ENCODE assay signal across 16 mouse cellular contexts in the genomic region with DNA sequence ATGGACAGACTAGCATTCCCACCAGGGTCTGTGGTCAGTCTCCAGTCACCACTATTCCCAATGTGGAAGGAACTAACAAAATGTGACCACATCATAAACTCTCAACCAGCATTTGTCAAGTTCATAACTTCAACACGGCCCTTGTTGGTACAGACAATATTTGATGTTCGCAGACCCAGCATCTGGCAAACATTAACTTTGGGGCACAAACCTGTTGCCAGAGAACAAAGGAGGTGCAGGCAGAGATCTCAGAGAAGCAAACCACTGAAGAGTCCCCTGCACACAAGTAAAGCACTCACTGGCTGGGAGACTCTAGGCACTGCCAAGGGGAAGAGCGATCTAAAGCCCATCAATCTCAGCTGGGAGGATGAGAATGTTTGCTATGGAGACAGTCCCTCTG.
DNase-seq lines count a peak whose midpoint lies in the region; ATAC-seq and TF ChIP-seq lines count a peak whose summit lies in the region.
"Had no signal": no experiment of that assay in that cellular context is flagged by ENCODE, and none has a peak within 500 bp of the region (broad histone marks: within the 10 kb centered on the region; RNA-seq: fewer than 3 reads in every experiment).

No protein-coding gene starts in this region.

- H3K9ac ChIP-seq in lung, embryonic 16.5 days (ENCODE audit: low read length), result no peak overlapping the region
- no peak overlapping the region for H3K9ac ChIP-seq in liver, embryonic 16.5 days (ENCODE audit: low read depth, low read length)
- H3K9ac ChIP-seq: forebrain, embryonic 15.5 days; hindbrain, embryonic 15.5 days; liver, embryonic 13.5 days; neural tube, embryonic 12.5 days had no signal

- no peaks in the 10 kb centered on the region for H3K4me1 ChIP-seq in kidney, adult 2 months (ENCODE audit: control insufficient read depth, insufficient read depth, low read length)
- peaks cover 13% of the 10 kb centered on the region for H3K4me1 ChIP-seq in lung, embryonic 16.5 days (replicated peaks; ENCODE audit: control insufficient read depth, insufficient read depth, low read length)
- no peaks in the 10 kb centered on the region for H3K4me1 ChIP-seq in liver, embryonic 16.5 days (ENCODE audit: control insufficient read depth, low read depth, low read length)
- H3K4me1 ChIP-seq in cerebellum, adult 2 months (ENCODE audit: control insufficient read depth, insufficient read depth, low read length), result peaks cover 2% of the 10 kb centered on the region
- H3K4me1 ChIP-seq: hindbrain, embryonic 15.5 days had no signal

- H3K4me3 ChIP-seq in kidney, adult 2 months (ENCODE audit: insufficient read depth, low read depth, low read length), result no peak overlapping the region
- no peak overlapping the region for H3K4me3 ChIP-seq in lung, embryonic 16.5 days (ENCODE audit: low read length)
- H3K4me3 ChIP-seq in liver, embryonic 16.5 days (ENCODE audit: low read depth, low read length), result no peak overlapping the region
- H3K4me3 ChIP-seq in cerebellum, adult 2 months (replicated peaks; ENCODE audit: insufficient read depth, low read depth, low read length), result no peak overlapping the region
- H3K4me3 ChIP-seq: forebrain, embryonic 15.5 days; heart, adult 2 months; hindbrain, embryonic 15.5 days; liver, embryonic 13.5 days; neural tube, embryonic 12.5 days had no signal

- no peak for TF ChIP-seq POLR2A in kidney, adult 2 months (IDR thresholded peaks at IDR 0.05; ENCODE audit: low read depth, low read length)
- TF ChIP-seq POLR2A in cerebellum, adult 2 months (IDR thresholded peaks at IDR 0.05; ENCODE audit: borderline replicate concordance, insufficient read depth, low read length), result no peak

- peak; percentile 23; the same call in 1 of the 2 replicates for ATAC-seq in lung, embryonic 16.5 days (ENCODE audit: low read depth)
- peak; percentile 64 for ATAC-seq in liver, embryonic 16.5 days (ENCODE audit: low read depth)
- ATAC-seq: forebrain, embryonic 15.5 days had no signal

- no peaks in the 10 kb centered on the region for H3K36me3 ChIP-seq in kidney, adult 2 months (ENCODE audit: control insufficient read depth, insufficient read depth, low read length)
- H3K36me3 ChIP-seq in lung, embryonic 16.5 days (ENCODE audit: control insufficient read depth, insufficient read depth, low read length), result no peaks in the 10 kb centered on the region
- H3K36me3 ChIP-seq in liver, embryonic 16.5 days (ENCODE audit: control insufficient read depth, insufficient read depth), result no peaks in the 10 kb centered on the region
- H3K36me3 ChIP-seq: forebrain, embryonic 15.5 days; hindbrain, embryonic 15.5 days; liver, embryonic 13.5 days; neural tube, embryonic 12.5 days had no signal

- H3K9me3 ChIP-seq in lung, embryonic 16.5 days (ENCODE audit: control insufficient read depth, low read length), result no peaks in the 10 kb centered on the region
- H3K9me3 ChIP-seq in liver, embryonic 16.5 days (replicated peaks; ENCODE audit: control insufficient read depth, low read length), result no peaks in the 10 kb centered on the region
- H3K9me3 ChIP-seq: forebrain, embryonic 15.5 days; hindbrain, embryonic 15.5 days; liver, embryonic 13.5 days; neural tube, embryonic 12.5 days had no signal

- 50% methylated on average over 3 of the region's 3 CpGs for WGBS in kidney, adult 2 months
- 42% methylated on average over 3 of the region's 3 CpGs for WGBS in lung, embryonic 16.5 days
- WGBS in liver, embryonic 16.5 days (ENCODE audit: insufficient replicate concordance), result 73% methylated on average over 3 of the region's 3 CpGs
- WGBS in cerebellum, adult 2 months, result 76% methylated on average over 3 of the region's 3 CpGs

- no peak overlapping the region for H3K27ac ChIP-seq in kidney, adult 2 months (ENCODE audit: insufficient read depth, low read depth, low read length)
- H3K27ac ChIP-seq in lung, embryonic 16.5 days (ENCODE audit: low read length), result no peak overlapping the region
- peak overlapping the region; percentile 4; the same call in 1 of the 2 replicates for H3K27ac ChIP-seq in liver, embryonic 16.5 days (ENCODE audit: low read length)
- no peak overlapping the region for H3K27ac ChIP-seq in cerebellum, adult 2 months (ENCODE audit: insufficient read depth, low read length)
- H3K27ac ChIP-seq: forebrain, embryonic 15.5 days; heart, adult 2 months; hindbrain, embryonic 15.5 days; liver, embryonic 13.5 days; neural tube, embryonic 12.5 days had no signal

- TF ChIP-seq CTCF in kidney, adult 2 months (conservative IDR thresholded peaks at IDR 0.05; ENCODE audit: insufficient read depth, insufficient read length, low read depth, low read length), result no peak
- no peak for TF ChIP-seq CTCF in cerebellum, adult 2 months (IDR thresholded peaks at IDR 0.05; ENCODE audit: borderline replicate concordance, insufficient read depth, low read depth, low read length)

- no peaks in the 10 kb centered on the region for H3K27me3 ChIP-seq in kidney, adult 2 months (replicated peaks; ENCODE audit: control insufficient read depth, insufficient read depth, low read length)
- H3K27me3 ChIP-seq in lung, embryonic 16.5 days (ENCODE audit: control insufficient read depth, insufficient read depth, low read depth, low read length), result no peaks in the 10 kb centered on the region
- H3K27me3 ChIP-seq in liver, embryonic 16.5 days (ENCODE audit: control insufficient read depth, insufficient read depth, low read depth, low read length), result no peaks in the 10 kb centered on the region
- H3K27me3 ChIP-seq in cerebellum, adult 2 months (ENCODE audit: control insufficient read depth, insufficient read depth, low read length), result no peaks in the 10 kb centered on the region
- H3K27me3 ChIP-seq: forebrain, embryonic 15.5 days; hindbrain, embryonic 15.5 days; liver, embryonic 13.5 days; neural tube, embryonic 12.5 days had no signal

- no peak overlapping the region for H3K4me2 ChIP-seq in lung, embryonic 16.5 days (ENCODE audit: low read depth, low read length)
- no peak overlapping the region for H3K4me2 ChIP-seq in liver, embryonic 16.5 days (ENCODE audit: low read depth, low read length)
- H3K4me2 ChIP-seq: forebrain, embryonic 15.5 days; hindbrain, embryonic 15.5 days; liver, embryonic 13.5 days; neural tube, embryonic 12.5 days had no signal

- peak; percentile 28 for DNase-seq in kidney, adult 2 months
- DNase-seq in kidney, adult 18-20 months, result no peak
- DNase-seq in lung, postnatal 4 days, result no peak
- peak; percentile 49 for DNase-seq in embryo, embryonic 10.5 days (ENCODE audit: low spot score)
- no peak for DNase-seq in cerebellum, adult 2 months
- DNase-seq in thymus, postnatal 0 days (ENCODE audit: low spot score), result no peak
- DNase-seq: B cell, adult 2 months; cerebellum, postnatal 36 days; heart, adult 2 months; liver, embryonic 13.5 days; retina, postnatal 1 day had no signal

Comparison
In these comparisons a context has a peak if more than half of its experiments do, and no peak if none do; other contexts are left out.
1. DNase-seq: peak in kidney, adult 2 months (single experiment) and embryo, embryonic 10.5 days (single experiment); none in kidney, adult 18-20 months (single experiment), lung, postnatal 4 days (0 of 2), cerebellum, adult 2 months (0 of 2) and thymus, postnatal 0 days (single experiment).